Mouse (Mus musculus) kidney, postnatal 0 days (tissue): ENCODE measurements around the gene Rpap3. TPM values are rescaled to one million over a fixed set of nuclear protein-coding genes. Genes with fewer than 3 reads are reported as not detected.

Source experiments
- ATAC-seq: fragments of 200-750 bp; cut with Nextera tagmentation; replicated peaks from 2 replicates; pipeline ENCODE4 v1.8.0; 2017; ENCODE audit warnings: low read depth, moderate number of reproducible peaks, moderate TSS enrichment, moderate library complexity; ENCODE audit not compliant: low FRiP score
- DNase-seq: peaks from one replicate; pipeline ENCODE4 v3.0.0-alpha.2; 2016; ENCODE audit warnings: low spot score
- H3K27ac ChIP-seq: fragments of 300-500 bp; sonication (generic); 2 replicates; pipeline ENCODE4 v1.5.1; 2014; ENCODE audit warnings: mild to moderate bottlenecking
- H3K27me3 ChIP-seq: fragments of 300-500 bp; sonication (generic); 2 replicates; pipeline ENCODE4 v1.6.1; 2014; ENCODE audit warnings: low read length, mixed read lengths; ENCODE audit not compliant: insufficient read depth
- H3K36me3 ChIP-seq: fragments of 300-500 bp; sonication (generic); 2 replicates; pipeline ENCODE4 v1.6.1; 2014; ENCODE audit warnings: low read length, mixed read lengths; ENCODE audit not compliant: insufficient read depth
- H3K4me1 ChIP-seq: fragments of 300-500 bp; sonication (generic); replicated peaks from 2 replicates; pipeline ENCODE4 v1.6.1; 2014; ENCODE audit warnings: antibody characterized with exemption, low read length, mixed read lengths; ENCODE audit not compliant: insufficient read depth
- H3K4me2 ChIP-seq: fragments of 300-500 bp; sonication (generic); 2 replicates; pipeline ENCODE4 v1.6.1; 2014; ENCODE audit warnings: mild to moderate bottlenecking, low read length, moderate library complexity, mixed read lengths
- H3K4me3 ChIP-seq: fragments of 300-500 bp; sonication (generic); replicated peaks from 2 replicates; pipeline ENCODE4 v1.5.1; 2014; ENCODE audit warnings: low read depth, low read length
- H3K9ac ChIP-seq: fragments of 300-500 bp; sonication (generic); 2 replicates; pipeline ENCODE4 v1.6.1; 2014; ENCODE audit warnings: low read depth, low read length
- H3K9me3 ChIP-seq: fragments of 300-500 bp; sonication (generic); replicated peaks from 2 replicates; pipeline ENCODE4 v1.6.1; 2016; ENCODE audit warnings: low read length, inconsistent platforms, mixed read lengths
- CTCF ChIP-seq: IDR thresholded peaks from 2 replicates; pipeline ENCODE4 v1.5.1; 2016; ENCODE audit warnings: antibody characterized with exemption, low read depth, mild to moderate bottlenecking, moderate library complexity
- WGBS: fragments of 180-500 bp; shearing (Covaris S2); extraction: QIAGEN DNeasy Blood & Tissue Kit; methylation state at CpG from one replicate; pipeline ENCODE4 v1.1.7; 2014; 5-methylcytosine and 5-hydroxymethylcytosine counted together
- polyA plus RNA-seq: library from polyadenylated mRNA; unstranded; fragments of >200 nt; fragmentation: Nextera tagmentation; extraction: Ambion mirVana; gene quantifications from 2 replicates; pipeline ENCODE4 v1.2.1, GENCODE M21; 2015

Rpap3 gene
- polyA plus RNA-seq, 1 experiment from 2014 or later, result 36.3 TPM

DNA sequence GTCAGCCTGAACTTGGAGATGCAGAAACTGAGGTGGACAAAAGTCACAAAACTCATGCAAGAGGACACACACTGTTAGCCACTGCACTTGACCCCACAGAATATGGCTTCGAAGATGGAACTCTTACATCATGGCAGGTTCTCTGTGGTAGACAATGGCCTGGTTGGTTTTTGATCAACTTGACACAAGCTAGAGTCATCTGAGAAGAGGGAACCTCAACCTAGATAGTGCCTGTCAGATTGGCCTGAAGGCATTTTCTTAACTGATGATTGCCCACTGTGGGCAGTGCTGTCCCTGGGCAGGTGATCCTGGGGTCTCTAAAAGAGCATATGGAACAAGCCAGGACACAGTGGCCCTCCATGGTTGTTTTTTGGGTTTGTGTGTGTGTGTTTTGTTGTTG is 10.1 kb upstream of the Rpap3 start:
- WGBS, result 95% methylated on average over 1 of the region's 1 CpGs
- Histone ChIP-seq H3K4me3 (no peak overlapping the region), H3K36me3 (no peaks in the 10 kb centered on the region), H3K9ac (no peak overlapping the region), H3K4me1 (peaks cover 5% of the 10 kb centered on the region; the same call in 1 of the 2 replicates), H3K27me3 (no peaks in the 10 kb centered on the region), H3K27ac (no peak overlapping the region), H3K4me2 (no peak overlapping the region), H3K9me3 (no peaks in the 10 kb centered on the region)
- DNase-seq (no peak), ATAC-seq (no peak)
- TF ChIP-seq CTCF, result no peak

DNA sequence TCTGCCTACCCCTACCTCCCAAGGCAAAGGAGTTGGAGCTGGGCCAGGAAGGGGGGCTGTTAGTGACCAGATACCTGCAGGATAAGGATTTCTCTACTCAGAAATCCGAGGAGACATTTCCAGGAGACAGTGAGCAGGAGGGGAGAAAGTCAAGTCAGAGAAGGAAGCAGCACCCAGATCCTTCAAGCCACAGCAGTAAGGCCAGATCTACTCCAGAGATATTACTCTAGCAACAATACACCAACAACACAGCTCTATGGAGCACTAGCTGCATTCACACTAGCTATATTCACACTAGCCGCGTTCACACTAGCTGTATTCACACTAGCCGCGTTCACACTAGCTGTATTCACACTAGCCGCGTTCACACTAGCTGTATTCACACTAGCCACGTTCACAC is 9.5 kb upstream of the Rpap3 start:
- no peak overlapping the region for H3K4me3 ChIP-seq
- H3K4me2 ChIP-seq, result no peak overlapping the region
- no peak overlapping the region for H3K9ac ChIP-seq
- DNase-seq (no peak), ATAC-seq (no peak)
- H3K4me1 ChIP-seq, result no peaks in the 10 kb centered on the region
- H3K27me3 ChIP-seq, result no peaks in the 10 kb centered on the region
- no peaks in the 10 kb centered on the region for H3K36me3 ChIP-seq
- no peaks in the 10 kb centered on the region for H3K9me3 ChIP-seq
- H3K27ac ChIP-seq, result no peak overlapping the region
- no peak for TF ChIP-seq CTCF
- 93% methylated on average over 8 of the region's 8 CpGs for WGBS

DNA sequence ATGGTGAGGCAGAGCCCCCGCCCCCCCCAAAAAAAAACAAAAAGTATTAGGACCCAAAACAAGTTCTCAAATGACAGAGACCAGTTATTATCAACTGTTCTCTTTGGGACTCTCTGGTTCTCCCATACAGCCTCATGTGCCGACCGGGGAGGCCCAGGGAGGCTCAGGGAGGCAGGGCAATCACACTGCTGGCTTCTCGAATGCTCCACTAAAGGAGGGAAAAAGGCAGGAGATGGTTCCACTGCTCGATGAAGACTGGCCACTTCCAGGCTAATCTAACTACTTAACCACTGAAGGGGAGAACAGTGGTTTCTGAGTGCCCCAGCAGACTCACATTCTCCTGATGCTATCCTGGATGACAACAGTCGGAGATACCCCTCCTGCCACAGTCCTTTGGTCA is 6.9 kb upstream of the Rpap3 start:
- no peak overlapping the region for H3K27ac ChIP-seq
- 57% methylated on average over 6 of the region's 6 CpGs for WGBS
- ATAC-seq, result no peak
- DNase-seq, result no peak
- no peak for TF ChIP-seq CTCF
- no peak overlapping the region for H3K4me2 ChIP-seq
- no peak overlapping the region for H3K9ac ChIP-seq
- no peaks in the 10 kb centered on the region for H3K36me3 ChIP-seq
- H3K9me3 ChIP-seq, result no peaks in the 10 kb centered on the region
- H3K4me1 ChIP-seq, result no peaks in the 10 kb centered on the region
- H3K4me3 ChIP-seq, result no peak overlapping the region
- no peaks in the 10 kb centered on the region for H3K27me3 ChIP-seq

DNA sequence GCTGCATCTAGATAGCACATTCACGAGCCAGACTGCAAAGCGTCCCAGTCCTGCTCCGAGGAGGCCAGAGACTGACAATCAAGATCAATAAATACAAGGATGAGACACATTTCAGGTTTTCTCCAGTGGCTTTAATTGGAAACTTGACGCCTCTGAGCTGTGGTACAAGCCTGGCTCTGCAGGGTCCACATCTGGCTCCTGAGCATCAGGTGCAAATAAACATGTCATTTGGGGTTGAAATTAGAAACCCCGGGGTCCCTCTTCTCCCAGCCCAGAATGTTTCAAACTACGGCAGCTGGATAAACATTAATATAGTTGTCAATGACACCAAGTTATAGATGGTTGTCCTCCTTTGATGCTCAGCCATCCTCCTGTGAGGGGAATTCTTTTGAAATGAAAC is 5.3 kb upstream of the Rpap3 start:
- 21% methylated on average over 6 of the region's 6 CpGs for WGBS
- no peaks in the 10 kb centered on the region for H3K4me1 ChIP-seq
- H3K4me2 ChIP-seq, result no peak overlapping the region
- no peaks in the 10 kb centered on the region for H3K36me3 ChIP-seq
- no peaks in the 10 kb centered on the region for H3K9me3 ChIP-seq
- H3K4me3 ChIP-seq, result no peak overlapping the region
- H3K9ac ChIP-seq, result no peak overlapping the region
- TF ChIP-seq CTCF, result no peak
- DNase-seq (no peak), ATAC-seq (no peak)
- no peaks in the 10 kb centered on the region for H3K27me3 ChIP-seq
- no peak overlapping the region for H3K27ac ChIP-seq

DNA sequence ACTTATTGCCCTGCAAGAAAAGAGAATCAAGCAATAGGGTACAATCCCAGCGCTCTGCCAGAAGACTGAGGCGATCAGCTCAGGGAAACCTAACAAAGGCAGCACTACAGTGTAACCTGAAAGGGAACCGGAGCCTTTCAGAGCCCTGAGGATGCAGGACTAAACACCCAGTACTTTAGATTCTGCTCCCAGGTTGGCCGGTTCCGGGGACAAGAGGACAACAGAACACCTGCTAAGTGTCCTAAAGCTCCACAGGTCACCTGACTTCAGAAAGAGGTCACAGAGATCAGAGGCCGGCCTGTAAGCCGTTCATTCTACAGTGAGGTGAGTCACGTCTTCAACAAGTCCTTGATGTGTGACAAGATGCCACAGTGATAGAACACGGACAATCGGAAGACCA is 9.0 kb downstream of the Rpap3 start:
- H3K9ac ChIP-seq, result no peak overlapping the region
- H3K4me1 ChIP-seq, result no peaks in the 10 kb centered on the region
- H3K4me3 ChIP-seq, result no peak overlapping the region
- ATAC-seq (no peak), DNase-seq (no peak)
- no peak for TF ChIP-seq CTCF
- peaks cover 67% of the 10 kb centered on the region for H3K36me3 ChIP-seq
- no peaks in the 10 kb centered on the region for H3K9me3 ChIP-seq
- H3K27ac ChIP-seq, result peak overlapping the region; percentile 25; the same call in 1 of the 2 replicates
- WGBS, result 82% methylated on average over 10 of the region's 10 CpGs
- H3K27me3 ChIP-seq, result no peaks in the 10 kb centered on the region
- H3K4me2 ChIP-seq, result no peak overlapping the region

GRCm38 (mm10) chr15:97693411-97693810 is 12.2 kb downstream of the Rpap3 start:
- WGBS, result 82% methylated on average over 5 of the region's 5 CpGs
- no peak for ATAC-seq

GRCm38 (mm10) chr15:97684118-97684517 is 21.5 kb downstream of the Rpap3 start:
- ATAC-seq (no peak), DNase-seq (no peak)
- H3K4me3 ChIP-seq, result no peak overlapping the region
- no peaks in the 10 kb centered on the region; the same call in 1 of the 2 replicates for H3K4me1 ChIP-seq
- H3K4me2 ChIP-seq, result no peak overlapping the region
- H3K9ac ChIP-seq, result no peak overlapping the region
- no peak overlapping the region for H3K27ac ChIP-seq
- 95% methylated on average over 9 of the region's 9 CpGs for WGBS
- H3K9me3 ChIP-seq, result no peaks in the 10 kb centered on the region
- H3K36me3 ChIP-seq, result peaks cover 45% of the 10 kb centered on the region
- H3K27me3 ChIP-seq, result no peaks in the 10 kb centered on the region
- no peak for TF ChIP-seq CTCF

More at GRCm38 (mm10) chr15:97693411-97693810, 12.2 kb downstream of the Rpap3 start:
- peaks cover 37% of the 10 kb centered on the region for H3K36me3 ChIP-seq
- no peaks in the 10 kb centered on the region for H3K9me3 ChIP-seq
- no peaks in the 10 kb centered on the region for H3K27me3 ChIP-seq
- H3K4me3 ChIP-seq, result no peak overlapping the region
- H3K27ac ChIP-seq, result no peak overlapping the region
- no peak overlapping the region for H3K4me2 ChIP-seq
- no peaks in the 10 kb centered on the region for H3K4me1 ChIP-seq
- TF ChIP-seq CTCF, result no peak
- no peak for DNase-seq
- no peak overlapping the region for H3K9ac ChIP-seq
